Mouse (Mus musculus) ES-E14 (cell line): ENCODE results near the gene Hdac7.

ENCODE experiments used
- CHD2 ChIP-seq: IDR thresholded peaks from 2 replicates; pipeline ENCODE4 v1.6.1; 2014; ENCODE audit warnings: mild to moderate bottlenecking, low read depth, low read length, inconsistent platforms
- HCFC1 ChIP-seq: IDR thresholded peaks from 2 replicates; pipeline ENCODE4 v1.6.1; 2012; ENCODE audit warnings: low read length, inconsistent platforms, borderline replicate concordance; ENCODE audit not compliant: insufficient read depth
- ZNF384 ChIP-seq: IDR thresholded peaks from 2 replicates; pipeline ENCODE4 v1.6.1; 2012; ENCODE audit warnings: low read depth, low read length, inconsistent platforms

DNA sequence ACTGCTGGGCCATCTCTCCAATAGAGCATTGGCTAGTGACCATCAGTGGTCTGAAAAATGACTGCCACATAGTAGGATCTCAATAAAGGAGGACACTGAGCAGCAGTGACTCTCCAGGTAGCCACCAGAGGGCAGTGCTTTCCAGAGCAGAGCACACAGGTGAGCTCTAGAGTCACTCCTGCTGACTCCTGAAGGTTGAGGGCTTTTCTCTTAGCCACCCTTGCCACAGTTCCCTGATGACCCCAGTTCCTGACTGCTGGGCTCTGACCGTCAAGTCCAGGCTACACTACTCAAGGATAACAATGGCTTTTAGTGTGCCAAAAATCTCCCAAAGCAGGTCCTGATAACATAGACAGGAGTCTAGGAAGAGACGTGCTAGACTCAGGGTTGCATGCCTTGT, 92.6 kb downstream of the Hdac7 start:
- TF ChIP-seq CHD2, result no peak
- TF ChIP-seq HCFC1, result no peak
- TF ChIP-seq ZNF384, result no peak
